ENCODE assay signal across 8 mouse cellular contexts in genomic region chr10:127165354-127165653, GRCm38 (mm10). TPM values are rescaled to one million over a fixed set of nuclear protein-coding genes. Genes with fewer than 3 reads are reported as not detected.
DNase-seq lines count a peak whose midpoint lies in the region; ATAC-seq and TF ChIP-seq lines count a peak whose summit lies in the region.

No protein-coding gene starts in this region.

- WGBS in heart, embryonic 10.5 days = under 1% methylated on average over 42 of the region's 42 CpGs
- 1% methylated on average over 42 of the region's 42 CpGs for WGBS in forebrain, postnatal 0 days
- WGBS in liver, embryonic 16.5 days (ENCODE audit: insufficient replicate concordance) = under 1% methylated on average over 42 of the region's 42 CpGs

- no peaks in the 10 kb centered on the region for H3K9me3 ChIP-seq in heart, embryonic 10.5 days
- no peaks in the 10 kb centered on the region for H3K9me3 ChIP-seq in ES-E14 (ENCODE audit: control insufficient read depth, insufficient read depth, low read depth, low read length)
- no peaks in the 10 kb centered on the region for H3K9me3 ChIP-seq in forebrain, postnatal 0 days (ENCODE audit: low read length)
- H3K9me3 ChIP-seq in liver, embryonic 16.5 days (replicated peaks; ENCODE audit: control insufficient read depth, low read length) = no peaks in the 10 kb centered on the region

- H3K27me3 ChIP-seq in heart, embryonic 10.5 days (ENCODE audit: insufficient read depth, poor library complexity, severe bottlenecking) = peaks cover 74% of the 10 kb centered on the region
- H3K27me3 ChIP-seq in forebrain, postnatal 0 days (ENCODE audit: insufficient read depth, low read length) = peaks cover 2% of the 10 kb centered on the region
- H3K27me3 ChIP-seq in liver, embryonic 16.5 days (ENCODE audit: control insufficient read depth, insufficient read depth, low read depth, low read length) = peaks cover 31% of the 10 kb centered on the region

- peak overlapping the region; percentile 84 for H3K4me2 ChIP-seq in forebrain, postnatal 0 days (ENCODE audit: low read depth)
- H3K4me2 ChIP-seq in liver, embryonic 16.5 days (ENCODE audit: low read depth, low read length) = peak overlapping the region; percentile 98

- H3K4me1 ChIP-seq in heart, embryonic 10.5 days = peaks cover 41% of the 10 kb centered on the region
- H3K4me1 ChIP-seq in ES-E14 (ENCODE audit: control insufficient read depth in 2 of 2, insufficient read depth in 2 of 2, low read length in 2 of 2, poor library complexity in 1 of 2) = peaks cover 2 to 6% of the 10 kb centered on the region in 2 experiments; a peak in 2 of 4 replicates
- no peaks in the 10 kb centered on the region for H3K4me1 ChIP-seq in forebrain, postnatal 0 days (ENCODE audit: insufficient read depth)
- H3K4me1 ChIP-seq in liver, embryonic 16.5 days (ENCODE audit: control insufficient read depth, low read depth, low read length) = peaks cover 35% of the 10 kb centered on the region

- DNase-seq in heart, embryonic 10.5 days (ENCODE audit: low spot score) = no peak
- DNase-seq in heart, postnatal 4 days = no peak
- no peak for DNase-seq in ES-E14 (ENCODE audit: low read depth, low spot score)
- DNase-seq in forebrain, postnatal 0 days = no peak
- DNase-seq in adrenal gland, adult 2 months = no peak
- DNase-seq in urinary bladder, postnatal 14 days (ENCODE audit: low spot score) = no peak
- no peak for DNase-seq in adipocyte (ENCODE audit: low spot score)

- H3K4me3 ChIP-seq in heart, embryonic 10.5 days = peak overlapping the region; percentile 74
- H3K4me3 ChIP-seq in ES-E14 (ENCODE audit: insufficient read depth in 1 of 2, low read depth in 1 of 2, low read length in 2 of 2, poor library complexity in 1 of 2, severe bottlenecking in 1 of 2) = peak overlapping the region; percentile 74
- peak overlapping the region; percentile 83 for H3K4me3 ChIP-seq in forebrain, postnatal 0 days (ENCODE audit: low read depth, low read length)
- peak overlapping the region; percentile 69 for H3K4me3 ChIP-seq in liver, embryonic 16.5 days (ENCODE audit: low read depth, low read length)

- H3K27ac ChIP-seq in heart, embryonic 10.5 days = peak overlapping the region; percentile 72
- no peak overlapping the region for H3K27ac ChIP-seq in ES-E14 (ENCODE audit: insufficient read depth, low read depth, low read length, poor library complexity, severe bottlenecking)
- peak overlapping the region; percentile 94 for H3K27ac ChIP-seq in forebrain, postnatal 0 days (ENCODE audit: low read depth, low read length)
- peak overlapping the region; percentile 87 for H3K27ac ChIP-seq in liver, embryonic 16.5 days (ENCODE audit: low read length)

- no peak for TF ChIP-seq CTCF in forebrain, postnatal 0 days (IDR thresholded peaks at IDR 0.05; ENCODE audit: low read depth)

- in situ Hi-C loops in ES-E14 (cut with MboI; ENCODE audit: low sequenced_read_pairs in 2 of 2, unreplicated experiment in 2 of 2) = no loop called here

- ATAC-seq in forebrain, postnatal 0 days = peak; percentile 47; the same call in 1 of the 2 replicates
- ATAC-seq in liver, embryonic 16.5 days (ENCODE audit: low read depth) = peak; percentile 16

- H3K9ac ChIP-seq in ES-E14 (ENCODE audit: insufficient read depth, low read depth, low read length, poor library complexity, severe bottlenecking) = peak overlapping the region; percentile 77
- H3K9ac ChIP-seq in forebrain, postnatal 0 days = peak overlapping the region; percentile 99
- H3K9ac ChIP-seq in liver, embryonic 16.5 days (ENCODE audit: low read depth, low read length) = peak overlapping the region; percentile 81

- H3K36me3 ChIP-seq in heart, embryonic 10.5 days = no peaks in the 10 kb centered on the region
- H3K36me3 ChIP-seq in ES-E14 (ENCODE audit: control insufficient read depth, insufficient read depth, low read length, poor library complexity, severe bottlenecking) = no peaks in the 10 kb centered on the region
- peaks cover 15% of the 10 kb centered on the region; the same call in 1 of the 2 replicates for H3K36me3 ChIP-seq in forebrain, postnatal 0 days (ENCODE audit: insufficient read depth)
- no peaks in the 10 kb centered on the region for H3K36me3 ChIP-seq in liver, embryonic 16.5 days (ENCODE audit: control insufficient read depth, insufficient read depth)

TF ChIP-seq in ES-E14, 5 proteins besides CTCF, POLR2A, EP300 and RAD21:
- TF ChIP-seq ZNF384 (IDR thresholded peaks at IDR 0.05; ENCODE audit: low read depth, low read length) (no peak), HCFC1 (IDR thresholded peaks at IDR 0.05; ENCODE audit: borderline replicate concordance, insufficient read depth, low read length) (0 out of 2 replicates have a peak, but pooled peaks have one; percentile 14)

RNA-seq across cellular contexts. Expression of gene B4galnt1, which starts 0.3 kb away (rescaled TPM):
- 1.5 and 3.6 TPM in 2 replicates for polyA plus RNA-seq in heart, embryonic 10.5 days (2016; fragmentation: Nextera tagmentation; extraction: Ambion mirVana)
- total RNA-seq in heart, postnatal 4 days (2021) = 1 to 10 TPM; 2.2 to 2.7 TPM
- 4.5 and 8.6 TPM in 2 replicates for total RNA-seq in ES-E14 (2012; rRNA removed)
- total RNA-seq in forebrain, postnatal 0 days (2014; rRNA removed) = 87.9 and 94.4 TPM in 2 replicates
- polyA plus RNA-seq in forebrain, postnatal 0 days (2015; fragmentation: Nextera tagmentation; extraction: Ambion mirVana) = 87.3 and 87.8 TPM in 2 replicates
- polyA plus RNA-seq in liver, embryonic 16.5 days (2015; fragmentation: Nextera tagmentation; extraction: Ambion mirVana) = 18.7 and 24.3 TPM in 2 replicates
- 10 to 100 TPM in 1 of 2 experiments, 1 to 10 TPM in 1; 8.3 to 11.6 TPM for total RNA-seq in adrenal gland, adult 2 months (2021)
- 17.8 and 19.1 TPM in 2 replicates for polyA plus RNA-seq in adrenal gland, adult 2 months (2012; rRNA removed)

RNA-seq across cellular contexts. Expression of gene Slc26a10, which starts 15.1 kb away (rescaled TPM):
- polyA plus RNA-seq in heart, embryonic 10.5 days (2016; fragmentation: Nextera tagmentation; extraction: Ambion mirVana) = 9.2 and 12.9 TPM in 2 replicates
- 10 to 100 TPM; 25.7 to 31.8 TPM for total RNA-seq in heart, postnatal 4 days (2021)
- total RNA-seq in ES-E14 (2012; rRNA removed) = 7.4 and 12.2 TPM in 2 replicates
- total RNA-seq in forebrain, postnatal 0 days (2014; rRNA removed) = 0.10 TPM in 1 of 2 replicates, not detected in the other
- 0.80 and 1.1 TPM in 2 replicates for polyA plus RNA-seq in forebrain, postnatal 0 days (2015; fragmentation: Nextera tagmentation; extraction: Ambion mirVana)
- polyA plus RNA-seq in liver, embryonic 16.5 days (2015; fragmentation: Nextera tagmentation; extraction: Ambion mirVana) = 2.2 and 2.7 TPM in 2 replicates
- under 1 TPM; 0.35 to 0.58 TPM for total RNA-seq in adrenal gland, adult 2 months (2021)
- 1.1 and 2.4 TPM in 2 replicates for polyA plus RNA-seq in adrenal gland, adult 2 months (2012; rRNA removed)

RNA-seq across cellular contexts. Expression of gene Arhgef25, which starts 24.6 kb away (rescaled TPM):
- polyA plus RNA-seq in heart, embryonic 10.5 days (2016; fragmentation: Nextera tagmentation; extraction: Ambion mirVana) = 21.4 and 28.8 TPM in 2 replicates
- 10 to 100 TPM; 19.9 to 21.0 TPM for total RNA-seq in heart, postnatal 4 days (2021)
- total RNA-seq in ES-E14 (2012; rRNA removed) = 39.2 and 87.7 TPM in 2 replicates
- total RNA-seq in forebrain, postnatal 0 days (2014; rRNA removed) = 45.4 and 61.3 TPM in 2 replicates
- polyA plus RNA-seq in forebrain, postnatal 0 days (2015; fragmentation: Nextera tagmentation; extraction: Ambion mirVana) = 14.8 and 16.9 TPM in 2 replicates
- polyA plus RNA-seq in liver, embryonic 16.5 days (2015; fragmentation: Nextera tagmentation; extraction: Ambion mirVana) = 4.8 and 5.7 TPM in 2 replicates
- total RNA-seq in adrenal gland, adult 2 months (2021) = 10 to 100 TPM; 16.0 to 25.8 TPM
- polyA plus RNA-seq in adrenal gland, adult 2 months (2012; rRNA removed) = 41.3 and 44.9 TPM in 2 replicates

RNA-seq across cellular contexts. Expression of gene Dtx3, which starts 30.2 kb away (rescaled TPM):
- 78.4 and 91.4 TPM in 2 replicates for polyA plus RNA-seq in heart, embryonic 10.5 days (2016; fragmentation: Nextera tagmentation; extraction: Ambion mirVana)
- 10 to 100 TPM; 50.0 to 53.8 TPM for total RNA-seq in heart, postnatal 4 days (2021)
- total RNA-seq in ES-E14 (2012; rRNA removed) = 29.5 and 75.5 TPM in 2 replicates
- 198 and 245 TPM in 2 replicates for total RNA-seq in forebrain, postnatal 0 days (2014; rRNA removed)
- 175 and 178 TPM in 2 replicates for polyA plus RNA-seq in forebrain, postnatal 0 days (2015; fragmentation: Nextera tagmentation; extraction: Ambion mirVana)
- 13.4 and 14.8 TPM in 2 replicates for polyA plus RNA-seq in liver, embryonic 16.5 days (2015; fragmentation: Nextera tagmentation; extraction: Ambion mirVana)
- total RNA-seq in adrenal gland, adult 2 months (2021) = 10 to 100 TPM; 53.6 to 75.7 TPM
- 203 and 219 TPM in 2 replicates for polyA plus RNA-seq in adrenal gland, adult 2 months (2012; rRNA removed)

RNA-seq across cellular contexts. Expression of gene Os9, which starts 44.4 kb away (rescaled TPM):
- polyA plus RNA-seq in heart, embryonic 10.5 days (2016; fragmentation: Nextera tagmentation; extraction: Ambion mirVana) = 44.4 and 48.8 TPM in 2 replicates
- 10 to 100 TPM; 33.0 to 35.4 TPM for total RNA-seq in heart, postnatal 4 days (2021)
- 29.4 and 48.6 TPM in 2 replicates for total RNA-seq in ES-E14 (2012; rRNA removed)
- 118 and 119 TPM in 2 replicates for total RNA-seq in forebrain, postnatal 0 days (2014; rRNA removed)
- polyA plus RNA-seq in forebrain, postnatal 0 days (2015; fragmentation: Nextera tagmentation; extraction: Ambion mirVana) = 122 TPM in 2 replicates
- 58.9 and 65.6 TPM in 2 replicates for polyA plus RNA-seq in liver, embryonic 16.5 days (2015; fragmentation: Nextera tagmentation; extraction: Ambion mirVana)
- 100 to 1,000 TPM; 127 to 147 TPM for total RNA-seq in adrenal gland, adult 2 months (2021)
- 82.2 and 108 TPM in 2 replicates for polyA plus RNA-seq in adrenal gland, adult 2 months (2012; rRNA removed)
